Mouse (Mus musculus) liver, embryonic 14.5 days (tissue): ENCODE measurements around the gene Armc7.

Experiments used
- CTCF ChIP-seq: IDR thresholded peaks from 2 replicates; pipeline ENCODE4 v1.5.1; 2016; ENCODE audit warnings: antibody characterized with exemption, low read depth, control low read depth
- EP300 ChIP-seq: IDR thresholded peaks from 2 replicates; pipeline ENCODE4 v1.6.1; 2016; ENCODE audit warnings: antibody characterized with exemption, low read depth

- TF ChIP-seq CTCF, result no peak
- no peak for TF ChIP-seq EP300
Observed at GRCm38 (mm10) chr11:115502636-115503035, 27.2 kb downstream of the Armc7 start.
